Mouse (Mus musculus) liver, embryonic 11.5 days (tissue): ENCODE results near the gene Ep400. TPM values are rescaled to one million over a fixed set of nuclear protein-coding genes. Genes with fewer than 3 reads are reported as not detected.

Experiments used
- ATAC-seq: fragments of 200-750 bp; cut with Nextera tagmentation; replicated peaks from 2 replicates; pipeline ENCODE4 v1.8.0; 2017; ENCODE audit warnings: moderate number of reproducible peaks, mild to moderate bottlenecking, moderate TSS enrichment, moderate library complexity; ENCODE audit not compliant: low FRiP score
- DNase-seq: peaks from one replicate; pipeline ENCODE4 v3.0.0-alpha.2; 2017; ENCODE audit warnings: low spot score
- H3K27ac ChIP-seq: fragments of 300-500 bp; sonication (generic); 2 replicates; pipeline ENCODE4 v1.5.1; 2014; ENCODE audit warnings: mild to moderate bottlenecking, low read depth, low read length, control low read depth
- H3K27me3 ChIP-seq: fragments of 300-500 bp; sonication (generic); replicated peaks from 2 replicates; pipeline ENCODE4 v1.6.1; 2014; ENCODE audit warnings: low read length, mixed read lengths; ENCODE audit not compliant: control insufficient read depth, insufficient read depth
- H3K36me3 ChIP-seq: fragments of 300-500 bp; sonication (generic); 2 replicates; pipeline ENCODE4 v1.6.1; 2014; ENCODE audit warnings: mild to moderate bottlenecking, low read length, moderate library complexity, mixed read lengths; ENCODE audit not compliant: control insufficient read depth, insufficient read depth
- H3K4me1 ChIP-seq: fragments of 300-500 bp; sonication (generic); replicated peaks from 2 replicates; pipeline ENCODE4 v1.6.1; 2014; ENCODE audit warnings: low read length, mixed read lengths; ENCODE audit not compliant: control insufficient read depth, insufficient read depth
- H3K4me2 ChIP-seq: fragments of 300-500 bp; sonication (generic); 2 replicates; pipeline ENCODE4 v1.6.1; 2014; ENCODE audit warnings: mild to moderate bottlenecking, control low read depth, moderate library complexity
- H3K4me3 ChIP-seq: fragments of 300-500 bp; sonication (generic); 2 replicates; pipeline ENCODE4 v1.5.1; 2014; ENCODE audit warnings: low read depth, low read length, control low read depth
- H3K9ac ChIP-seq: fragments of 300-500 bp; sonication (generic); 2 replicates; pipeline ENCODE4 v1.6.1; 2014; ENCODE audit warnings: low read depth, low read length, control low read depth
- H3K9me3 ChIP-seq: fragments of 300-500 bp; sonication (generic); 2 replicates; pipeline ENCODE4 v1.6.1; 2016; ENCODE audit warnings: low read length, inconsistent platforms, mixed read lengths; ENCODE audit not compliant: control insufficient read depth
- WGBS: fragments of 180-500 bp; shearing (Covaris S2); extraction: QIAGEN DNeasy Blood & Tissue Kit; methylation state at CpG from one replicate; pipeline ENCODE4 v1.1.7; 2014; 5-methylcytosine and 5-hydroxymethylcytosine counted together
- microRNA-seq: library from miRNA; unstranded; fragments of <30 nt; microRNA quantifications from one replicate; pipeline ENCODE4, GENCODE M21; 2017; ENCODE audit warnings: borderline number of aligned reads
- polyA plus RNA-seq: library from polyadenylated mRNA; unstranded; fragments of >200 nt; fragmentation: Nextera tagmentation; extraction: Ambion mirVana; gene quantifications from 2 replicates; pipeline ENCODE4 v1.2.1, GENCODE M21; 2014

Ep400 gene
- polyA plus RNA-seq, 1 experiment from 2014 or later, result 42.2 TPM

GRCm38 (mm10) chr5:110635951-110636707 lies 134.4 kb downstream of the Ep400 start:
- Histone ChIP-seq H3K36me3 (no peaks in the 10 kb centered on the region), H3K9me3 (no peaks in the 10 kb centered on the region), H3K27me3 (no peaks in the 10 kb centered on the region), H3K4me2 (no peak overlapping the region), H3K4me3 (no peak overlapping the region), H3K27ac (no peak overlapping the region), H3K4me1 (no peaks in the 10 kb centered on the region), H3K9ac (no peak overlapping the region)
- no peak for DNase-seq
- 40% methylated on average over 6 of the region's 6 CpGs for WGBS
- ATAC-seq, result no peak

GRCm38 (mm10) chr5:110629525-110630120 lies 140.9 kb downstream of the Ep400 start:
- H3K4me3 ChIP-seq, result no peak overlapping the region
- H3K4me1 ChIP-seq, result 0 out of 2 replicates have a peak, but pooled peaks cover 2% of the 10 kb centered on the region
- ATAC-seq (no peak), DNase-seq (no peak)
- no peaks in the 10 kb centered on the region for H3K36me3 ChIP-seq
- H3K27me3 ChIP-seq, result no peaks in the 10 kb centered on the region; the same call in 1 of the 2 replicates
- 65% methylated on average over 2 of the region's 2 CpGs for WGBS
- no peaks in the 10 kb centered on the region for H3K9me3 ChIP-seq
- no peak overlapping the region for H3K4me2 ChIP-seq
- no peak overlapping the region for H3K9ac ChIP-seq
- no peak overlapping the region for H3K27ac ChIP-seq

- H3K27ac ChIP-seq, result no peak overlapping the region
- H3K27me3 ChIP-seq, result no peaks in the 10 kb centered on the region; the same call in 1 of the 2 replicates
- H3K4me1 ChIP-seq, result 0 out of 2 replicates have a peak, but pooled peaks cover 2% of the 10 kb centered on the region
- no peaks in the 10 kb centered on the region for H3K9me3 ChIP-seq
- no peak overlapping the region for H3K9ac ChIP-seq
- no peak for ATAC-seq
- no peak for DNase-seq
- WGBS, result 25% methylated on average over 19 of the region's 19 CpGs
- H3K4me3 ChIP-seq, result no peak overlapping the region
- no peak overlapping the region for H3K4me2 ChIP-seq
- no peaks in the 10 kb centered on the region for H3K36me3 ChIP-seq
These were observed 142.4 kb downstream of the Ep400 start for GRCm38 (mm10) chr5:110628156-110628555.

- Histone ChIP-seq H3K4me2 (no peak overlapping the region), H3K27ac (no peak overlapping the region), H3K9me3 (no peaks in the 10 kb centered on the region), H3K4me1 (0 out of 2 replicates have a peak, but pooled peaks cover 2% of the 10 kb centered on the region), H3K36me3 (no peaks in the 10 kb centered on the region), H3K27me3 (no peaks in the 10 kb centered on the region; the same call in 1 of the 2 replicates), H3K4me3 (no peak overlapping the region), H3K9ac (no peak overlapping the region)
- WGBS, result 57% methylated on average over 10 of the region's 10 CpGs
- DNase-seq, result no peak
- no peak for ATAC-seq
These were observed 143.2 kb downstream of the Ep400 start for GRCm38 (mm10) chr5:110627351-110627750.

- H3K4me3 ChIP-seq, result no peak overlapping the region
- H3K27me3 ChIP-seq, result no peaks in the 10 kb centered on the region; the same call in 1 of the 2 replicates
- H3K27ac ChIP-seq, result no peak overlapping the region
- no peak for DNase-seq
- no peak overlapping the region for H3K9ac ChIP-seq
- 82% methylated on average over 2 of the region's 2 CpGs for WGBS
- H3K4me2 ChIP-seq, result no peak overlapping the region
- H3K4me1 ChIP-seq, result 0 out of 2 replicates have a peak, but pooled peaks cover 2% of the 10 kb centered on the region
- ATAC-seq, result no peak
- no peaks in the 10 kb centered on the region for H3K9me3 ChIP-seq
- H3K36me3 ChIP-seq, result no peaks in the 10 kb centered on the region
These were observed 146.2 kb downstream of the Ep400 start for GRCm38 (mm10) chr5:110624319-110624718.

- Histone ChIP-seq H3K9ac (no peak overlapping the region), H3K4me2 (no peak overlapping the region), H3K36me3 (no peaks in the 10 kb centered on the region), H3K27me3 (no peaks in the 10 kb centered on the region), H3K4me3 (no peak overlapping the region), H3K9me3 (no peaks in the 10 kb centered on the region), H3K4me1 (no peaks in the 10 kb centered on the region), H3K27ac (no peak overlapping the region)
- WGBS, result 77% methylated on average over 6 of the region's 6 CpGs
- no peak for ATAC-seq
- DNase-seq, result no peak
These were observed 151.3 kb downstream of the Ep400 start for GRCm38 (mm10) chr5:110619226-110619625.

Small RNA genes within 50 kb of the gene (microRNA-seq; reads per million reads assigned to microRNA genes)
- 3.5 reads per million, percentile 4 among the genes with 10 or more reads in this experiment for gene Mir7026

Other genes starting within 250 kb of the Ep400 start
- gene Galnt9, start 226.4 kb downstream of the Ep400 start, polyA plus RNA-seq, result 0.07 TPM in 1 of 2 replicates, not detected in the other
- 128 and 131 TPM in 2 replicates for gene Noc4l, start 117.3 kb downstream of the Ep400 start, polyA plus RNA-seq
- 37.1 and 44.6 TPM in 2 replicates for gene Ddx51, start 117.3 kb downstream of the Ep400 start, polyA plus RNA-seq
- 49.8 and 54.3 TPM in 2 replicates for gene Pus1, start 9.9 kb upstream of the Ep400 start, polyA plus RNA-seq
- 13.8 and 15.7 TPM in 2 replicates for gene Ulk1, start 39.4 kb upstream of the Ep400 start, polyA plus RNA-seq
- gene Hscb, start 69.1 kb upstream of the Ep400 start, polyA plus RNA-seq, result 38.0 and 44.1 TPM in 2 replicates
- 62.6 and 68.2 TPM in 2 replicates for gene Chek2, start 69.3 kb upstream of the Ep400 start, polyA plus RNA-seq
- 5.5 and 5.7 TPM in 2 replicates for gene Ttc28, start 109.1 kb upstream of the Ep400 start, polyA plus RNA-seq